Mouse (Mus musculus): ENCODE measurements around the gene Ephb2.

DNA sequence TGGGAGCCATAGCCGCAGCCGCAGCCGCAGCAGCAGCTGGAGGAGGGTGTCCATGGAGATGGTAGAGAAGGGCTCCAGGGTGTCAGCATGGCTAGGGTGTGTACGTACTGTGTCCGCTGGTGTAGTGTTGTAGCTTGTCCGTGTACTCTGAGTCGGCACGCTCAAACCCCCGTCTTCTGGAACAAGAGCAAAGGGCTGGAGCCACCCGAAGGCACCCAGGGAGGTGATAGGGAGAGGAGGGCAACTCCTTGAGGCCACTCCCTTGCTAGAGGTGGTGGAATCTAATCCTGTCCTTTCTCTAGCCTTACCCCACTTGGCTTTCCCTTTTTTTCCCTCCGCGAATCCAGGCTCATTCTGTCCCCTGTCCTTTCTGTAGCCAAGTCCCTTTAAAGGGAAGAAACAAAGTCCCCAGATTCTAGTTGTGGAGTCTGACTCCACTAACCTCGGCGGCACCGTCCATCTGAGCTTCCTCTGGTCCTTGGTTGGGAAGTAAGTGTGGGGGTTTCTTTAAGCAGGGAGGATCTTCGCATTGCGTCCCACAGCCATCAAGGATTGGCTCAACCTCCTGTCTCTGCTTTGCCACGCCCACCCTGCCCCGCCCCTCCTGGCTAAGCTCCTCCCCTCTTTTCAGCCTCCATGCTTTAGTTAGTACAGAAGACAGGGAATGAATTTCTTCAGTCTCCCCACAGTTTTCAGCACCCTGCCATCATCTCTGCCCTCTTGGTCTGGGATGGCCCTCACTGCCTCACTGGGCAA is 163.3 kb downstream of the Ephb2 start:
- no peak for TF ChIP-seq CTCF (IDR thresholded peaks at IDR 0.05; ENCODE audit: low read depth)
- TF ChIP-seq EP300 (IDR thresholded peaks at IDR 0.05; ENCODE audit: low read depth), result no peak
